Mouse (Mus musculus) cerebellum, adult 2 months (tissue): ENCODE results near the gene Hexim2.

ENCODE experiments used
- CTCF ChIP-seq: fragments of 200-500 bp; IDR thresholded peaks from 2 replicates; pipeline ENCODE4 v1.5.1; 2011; ENCODE audit warnings: low read depth, mild to moderate bottlenecking, control low read depth, low read length, moderate library complexity, borderline replicate concordance; ENCODE audit not compliant: insufficient read depth
- POLR2A ChIP-seq: fragments of 200-500 bp; IDR thresholded peaks from 2 replicates; pipeline ENCODE4 v1.6.1; 2011; ENCODE audit warnings: low read length, control low read depth, borderline replicate concordance; ENCODE audit not compliant: insufficient read depth

DNA sequence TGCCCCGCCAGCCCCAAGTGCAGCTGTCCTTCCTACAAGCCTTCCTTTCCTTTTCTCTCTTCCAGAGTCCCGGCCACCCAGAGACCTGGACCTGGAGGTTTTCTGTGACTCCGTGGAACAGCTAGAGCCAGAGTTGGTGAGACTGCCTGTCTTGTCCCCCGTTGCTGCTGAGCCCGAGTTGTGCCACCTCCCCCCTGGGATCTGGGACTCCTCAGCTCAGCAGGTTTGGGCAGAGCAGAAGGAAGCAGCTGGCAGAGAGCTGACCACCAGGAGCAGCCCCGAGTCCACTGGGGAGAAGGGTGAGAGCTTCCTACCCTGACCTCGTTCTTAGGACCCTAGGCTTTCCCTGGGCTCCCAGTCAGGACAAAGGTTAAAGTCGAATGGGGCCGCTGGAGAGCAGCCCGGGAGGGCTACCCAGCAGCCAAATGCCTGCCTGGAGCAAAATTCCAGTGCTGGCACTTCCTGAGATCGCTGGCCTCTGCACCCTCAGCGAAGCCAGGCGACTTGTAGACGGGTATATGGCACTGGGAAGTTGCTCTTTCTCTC, 27.0 kb upstream of the Hexim2 start:
- no peak for TF ChIP-seq CTCF
- no peak for TF ChIP-seq POLR2A
